Mouse (Mus musculus) hindbrain, embryonic 15.5 days (tissue): ENCODE results near the gene Rasgef1a. TPM values are rescaled to one million over a fixed set of nuclear protein-coding genes. Genes with fewer than 3 reads are reported as not detected.

Experiments used
- ATAC-seq: fragments of 200-750 bp; cut with Nextera tagmentation; 2 replicates; pipeline ENCODE4 v1.8.0; 2017; ENCODE audit warnings: low read depth, moderate number of reproducible peaks, moderate TSS enrichment; ENCODE audit not compliant: low FRiP score
- H3K27ac ChIP-seq: fragments of 300-500 bp; sonication (generic); replicated peaks from 2 replicates; pipeline ENCODE4 v1.5.1; 2015; ENCODE audit warnings: mild to moderate bottlenecking, inconsistent platforms
- H3K27me3 ChIP-seq: fragments of 300-500 bp; sonication (generic); 2 replicates; pipeline ENCODE4 v1.6.1; 2015; ENCODE audit warnings: control low read depth, inconsistent platforms
- H3K36me3 ChIP-seq: fragments of 300-500 bp; sonication (generic); 2 replicates; pipeline ENCODE4 v1.6.1; 2015; ENCODE audit warnings: control low read depth, inconsistent platforms
- H3K4me1 ChIP-seq: fragments of 300-500 bp; sonication (generic); replicated peaks from 2 replicates; pipeline ENCODE4 v1.6.1; 2015; ENCODE audit warnings: control low read depth, inconsistent platforms
- H3K4me2 ChIP-seq: fragments of 300-500 bp; sonication (generic); 2 replicates; pipeline ENCODE4 v1.6.1; 2015; ENCODE audit warnings: moderate library complexity, mild to moderate bottlenecking, inconsistent platforms
- H3K4me3 ChIP-seq: fragments of 300-500 bp; sonication (generic); 2 replicates; pipeline ENCODE4 v1.5.1; 2015; ENCODE audit warnings: mild to moderate bottlenecking, inconsistent platforms
- H3K9ac ChIP-seq: fragments of 300-500 bp; sonication (generic); 2 replicates; pipeline ENCODE4 v1.6.1; 2015; ENCODE audit warnings: inconsistent platforms
- H3K9me3 ChIP-seq: fragments of 300-500 bp; sonication (generic); 2 replicates; pipeline ENCODE4 v1.6.1; 2016; ENCODE audit warnings: control low read depth, inconsistent platforms
- WGBS: fragments of 180-500 bp; shearing (Covaris S2); methylation state at CpG from one replicate; pipeline ENCODE4 v1.1.7; 2015; 5-methylcytosine and 5-hydroxymethylcytosine counted together
- polyA plus RNA-seq: library from polyadenylated mRNA; unstranded; fragments of >200 nt; fragmentation: Nextera tagmentation; extraction: Ambion mirVana; gene quantifications from 2 replicates; pipeline ENCODE4 v1.2.1, GENCODE M21; 2015

Gene Rasgef1a
- polyA plus RNA-seq, 1 experiment from 2014 or later = 5.0 TPM

DNA sequence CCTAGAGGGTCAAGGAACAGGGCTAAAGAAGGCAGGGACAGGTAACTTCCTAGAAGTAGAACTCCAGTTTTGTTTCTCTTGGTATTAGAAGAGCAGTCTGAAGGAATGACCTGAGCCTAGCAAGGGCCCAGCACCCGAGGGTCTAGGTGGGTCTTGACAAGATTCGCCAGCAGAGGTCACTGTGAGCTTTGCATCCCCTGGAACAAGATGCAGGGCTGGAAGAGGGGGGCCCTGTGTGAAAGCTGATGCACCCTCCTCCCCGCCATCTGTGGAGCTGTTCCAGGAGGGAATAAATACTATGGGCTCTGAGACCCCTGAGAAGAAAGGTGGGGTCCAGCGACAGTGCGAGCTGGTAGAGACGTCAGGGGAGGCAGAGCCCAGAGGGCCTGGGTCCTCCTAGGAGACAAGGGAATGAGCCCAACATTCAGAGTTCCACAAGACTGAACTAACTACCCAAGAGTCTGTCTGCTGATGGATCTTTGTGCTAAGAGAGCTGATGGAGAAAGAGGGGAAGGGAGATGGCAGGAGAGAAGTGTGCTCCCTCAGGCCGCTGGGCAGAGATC is 53.8 kb downstream of the Rasgef1a start:
- 0 out of 2 replicates have a peak overlapping the region, but pooled peaks have one; percentile 42 for H3K9ac ChIP-seq
- H3K27ac ChIP-seq = no peak overlapping the region
- peaks cover 22% of the 10 kb centered on the region for H3K4me1 ChIP-seq
- WGBS = 13% methylated on average over 7 of the region's 7 CpGs
- no peaks in the 10 kb centered on the region for H3K36me3 ChIP-seq
- H3K9me3 ChIP-seq = no peaks in the 10 kb centered on the region
- no peak overlapping the region for H3K4me3 ChIP-seq
- peak; percentile 29; the same call in 1 of the 2 replicates for ATAC-seq
- H3K4me2 ChIP-seq = peak overlapping the region; percentile 93
- no peaks in the 10 kb centered on the region for H3K27me3 ChIP-seq

- 0% methylated on average over 12 of the region's 12 CpGs for WGBS
- H3K36me3 ChIP-seq = no peaks in the 10 kb centered on the region
- ATAC-seq = peak; percentile 37; the same call in 1 of the 2 replicates
- H3K4me3 ChIP-seq = peak overlapping the region; percentile 44
- peaks cover 29% of the 10 kb centered on the region for H3K4me1 ChIP-seq
- H3K27ac ChIP-seq = no peak overlapping the region
- peak overlapping the region; percentile 93 for H3K4me2 ChIP-seq
- H3K9ac ChIP-seq = peak overlapping the region; percentile 42
- no peaks in the 10 kb centered on the region for H3K27me3 ChIP-seq
- H3K9me3 ChIP-seq = no peaks in the 10 kb centered on the region
These were observed 54.6 kb downstream of the Rasgef1a start for GRCm38 (mm10) chr6:118065837-118066198.

DNA sequence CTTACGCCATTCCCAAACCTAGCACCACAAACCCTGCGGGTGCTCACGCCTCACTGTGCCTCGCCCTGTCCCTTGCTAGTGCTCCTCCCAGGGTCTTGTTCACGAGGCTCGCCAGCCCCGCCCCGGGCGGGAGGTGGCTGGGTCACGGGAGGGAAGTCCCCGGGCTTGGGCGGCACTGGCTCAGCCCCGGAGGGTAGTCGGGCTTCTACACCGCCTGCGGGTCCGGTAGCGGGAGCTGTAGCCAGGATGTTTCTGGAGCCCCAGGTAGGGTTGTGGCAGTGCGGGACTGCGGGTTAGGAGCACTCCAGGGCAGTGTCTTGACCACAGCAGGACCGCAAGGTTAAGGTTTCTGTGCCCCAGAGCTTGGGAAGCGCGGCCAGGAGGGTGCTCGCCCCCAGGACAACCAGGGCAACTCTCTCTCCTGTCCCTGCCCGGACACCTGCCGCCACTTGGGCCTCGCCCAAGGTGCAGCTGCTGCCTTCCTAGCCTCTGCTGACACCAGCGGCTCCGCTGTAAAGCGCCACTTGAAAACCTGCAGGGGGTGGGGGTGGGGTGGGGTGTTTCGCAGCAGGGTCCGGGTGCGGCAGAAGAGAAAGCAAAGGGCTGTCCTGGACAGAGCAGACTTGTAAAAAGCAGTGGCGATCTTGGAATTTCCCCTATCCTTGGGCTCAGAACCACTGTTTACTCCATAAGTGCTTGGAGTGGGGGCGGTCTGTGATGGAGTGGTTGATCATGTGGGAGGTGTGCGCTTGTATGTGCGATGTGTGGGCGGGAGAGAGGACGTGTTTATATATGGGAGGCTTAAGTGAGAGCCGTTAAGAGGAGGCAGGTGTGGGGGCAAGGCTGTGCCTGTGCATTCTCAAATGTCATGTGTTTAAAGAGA is 55.2 kb downstream of the Rasgef1a start:
- peak overlapping the region; percentile 42 for H3K9ac ChIP-seq
- WGBS = 3% methylated on average over 40 of the region's 40 CpGs
- no peaks in the 10 kb centered on the region for H3K9me3 ChIP-seq
- ATAC-seq = peak; percentile 54; the same call in 1 of the 2 replicates
- no peaks in the 10 kb centered on the region for H3K36me3 ChIP-seq
- H3K4me1 ChIP-seq = peaks cover 32% of the 10 kb centered on the region
- no peaks in the 10 kb centered on the region for H3K27me3 ChIP-seq
- no peak overlapping the region for H3K27ac ChIP-seq
- peak overlapping the region; percentile 44 for H3K4me3 ChIP-seq
- peak overlapping the region; percentile 93 for H3K4me2 ChIP-seq

DNA sequence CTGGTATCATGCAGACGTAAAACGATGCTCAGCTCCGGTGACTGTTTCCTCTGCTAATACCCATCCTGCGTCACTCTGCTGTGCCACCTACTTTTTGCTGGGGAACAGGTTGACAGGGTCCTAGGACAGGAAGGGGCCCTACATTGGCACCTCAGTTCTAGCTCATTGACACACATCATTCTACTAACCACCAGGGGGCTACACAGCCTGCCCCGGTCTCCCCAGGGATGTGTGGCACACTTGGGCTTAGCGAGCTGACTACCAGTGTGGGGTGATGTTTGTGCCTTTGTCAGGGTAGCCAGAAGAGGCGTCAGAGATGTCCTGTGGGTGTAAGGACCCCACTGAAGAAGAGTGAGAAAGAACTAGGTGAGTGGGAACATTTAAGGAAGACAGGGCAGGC is 56.5 kb downstream of the Rasgef1a start:
- H3K9ac ChIP-seq = no peak overlapping the region
- H3K4me1 ChIP-seq = peaks cover 32% of the 10 kb centered on the region
- no peak overlapping the region for H3K27ac ChIP-seq
- H3K27me3 ChIP-seq = no peaks in the 10 kb centered on the region
- WGBS = 80% methylated on average over 7 of the region's 7 CpGs
- H3K36me3 ChIP-seq = no peaks in the 10 kb centered on the region
- no peak overlapping the region for H3K4me2 ChIP-seq
- H3K4me3 ChIP-seq = no peak overlapping the region
- no peaks in the 10 kb centered on the region for H3K9me3 ChIP-seq
- no peak for ATAC-seq

GRCm38 (mm10) chr6:118070321-118071012 is 59.2 kb downstream of the Rasgef1a start:
- no peak for ATAC-seq
- Histone ChIP-seq H3K4me2 (no peak overlapping the region), H3K4me3 (no peak overlapping the region), H3K36me3 (no peaks in the 10 kb centered on the region), H3K4me1 (peaks cover 36% of the 10 kb centered on the region), H3K9ac (no peak overlapping the region), H3K27ac (no peak overlapping the region), H3K27me3 (no peaks in the 10 kb centered on the region), H3K9me3 (no peaks in the 10 kb centered on the region)
- 70% methylated on average over 5 of the region's 5 CpGs for WGBS

- Histone ChIP-seq H3K36me3 (no peaks in the 10 kb centered on the region), H3K9me3 (no peaks in the 10 kb centered on the region), H3K4me3 (no peak overlapping the region), H3K4me2 (no peak overlapping the region), H3K27ac (no peak overlapping the region), H3K4me1 (peaks cover 33% of the 10 kb centered on the region), H3K9ac (no peak overlapping the region), H3K27me3 (no peaks in the 10 kb centered on the region)
- WGBS = 90% methylated on average over 4 of the region's 4 CpGs
- ATAC-seq = no peak
These were observed 59.7 kb downstream of the Rasgef1a start for GRCm38 (mm10) chr6:118071013-118071350.

DNA sequence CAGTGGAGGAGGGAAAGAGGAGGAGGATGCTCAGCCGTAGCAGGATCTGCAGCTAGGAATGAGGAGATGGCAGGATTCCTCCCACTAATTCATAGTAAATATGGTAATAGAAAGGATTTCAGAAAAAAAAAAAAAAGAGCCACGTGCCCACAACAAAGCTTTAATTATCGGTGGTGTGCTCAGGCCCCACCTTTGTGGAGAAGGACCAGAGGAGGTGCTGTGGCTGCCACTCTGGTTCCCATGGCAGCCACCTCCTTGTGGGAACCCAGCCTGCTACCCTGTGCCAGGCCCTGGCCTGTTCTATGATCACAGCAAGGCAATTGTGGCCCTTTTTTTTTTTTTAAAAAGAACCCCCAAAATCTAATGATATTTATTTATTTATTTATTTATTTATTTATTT is 60.2 kb downstream of the Rasgef1a start:
- no peak overlapping the region for H3K4me3 ChIP-seq
- peaks cover 33% of the 10 kb centered on the region for H3K4me1 ChIP-seq
- H3K9me3 ChIP-seq = no peaks in the 10 kb centered on the region
- 46% methylated on average over 3 of the region's 3 CpGs for WGBS
- no peaks in the 10 kb centered on the region for H3K27me3 ChIP-seq
- H3K4me2 ChIP-seq = no peak overlapping the region
- H3K9ac ChIP-seq = no peak overlapping the region
- H3K27ac ChIP-seq = no peak overlapping the region
- no peaks in the 10 kb centered on the region for H3K36me3 ChIP-seq
- ATAC-seq = no peak

- no peaks in the 10 kb centered on the region for H3K9me3 ChIP-seq
- ATAC-seq = no peak
These were observed 60.9 kb downstream of the Rasgef1a start for GRCm38 (mm10) chr6:118072176-118072575.

GRCm38 (mm10) chr6:118074151-118074550 is 62.9 kb downstream of the Rasgef1a start:
- Histone ChIP-seq H3K9ac (no peak overlapping the region), H3K27ac (peak overlapping the region; percentile 43), H3K4me2 (no peak overlapping the region), H3K4me1 (peaks cover 33% of the 10 kb centered on the region), H3K36me3 (no peaks in the 10 kb centered on the region), H3K9me3 (no peaks in the 10 kb centered on the region), H3K27me3 (no peaks in the 10 kb centered on the region), H3K4me3 (no peak overlapping the region)
- ATAC-seq = peak; percentile 7; the same call in 1 of the 2 replicates
- WGBS = 50% methylated on average over 3 of the region's 3 CpGs

More at GRCm38 (mm10) chr6:118072176-118072575, 60.9 kb downstream of the Rasgef1a start:
- H3K27me3 ChIP-seq = no peaks in the 10 kb centered on the region
- H3K27ac ChIP-seq = no peak overlapping the region
- H3K9ac ChIP-seq = no peak overlapping the region
- H3K4me1 ChIP-seq = peaks cover 33% of the 10 kb centered on the region
- 74% methylated on average over 1 of the region's 1 CpGs for WGBS
- H3K36me3 ChIP-seq = no peaks in the 10 kb centered on the region
- H3K4me2 ChIP-seq = no peak overlapping the region
- H3K4me3 ChIP-seq = no peak overlapping the region

- Histone ChIP-seq H3K9ac (no peak overlapping the region), H3K36me3 (no peaks in the 10 kb centered on the region), H3K4me3 (no peak overlapping the region), H3K9me3 (no peaks in the 10 kb centered on the region), H3K27ac (0 out of 2 replicates have a peak overlapping the region, but pooled peaks have one; percentile 2), H3K27me3 (no peaks in the 10 kb centered on the region), H3K4me1 (peaks cover 28% of the 10 kb centered on the region), H3K4me2 (no peak overlapping the region)
- 56% methylated on average over 3 of the region's 3 CpGs for WGBS
- ATAC-seq = no peak
These were observed 65.0 kb downstream of the Rasgef1a start for GRCm38 (mm10) chr6:118076256-118076655.

DNA sequence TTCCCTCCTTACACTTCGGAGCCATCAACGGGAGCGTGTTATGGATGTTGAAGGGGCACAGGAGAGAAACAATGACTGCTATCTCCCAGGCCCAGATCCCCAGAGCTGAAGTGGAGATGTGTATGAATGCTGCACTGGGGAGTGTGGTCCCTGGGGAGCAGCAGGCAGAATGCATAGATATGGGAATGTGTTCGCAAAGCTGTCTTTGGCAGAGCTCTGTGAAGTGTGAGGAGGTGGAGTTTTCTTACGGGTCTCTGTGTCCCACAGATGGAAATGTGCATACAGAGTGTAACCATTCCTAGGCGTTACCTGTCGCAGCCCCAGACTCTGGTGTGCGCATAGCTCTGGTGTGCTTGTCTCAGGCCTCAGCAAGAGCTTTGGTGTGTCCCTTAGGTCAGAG is 65.5 kb downstream of the Rasgef1a start:
- no peaks in the 10 kb centered on the region for H3K9me3 ChIP-seq
- H3K4me3 ChIP-seq = no peak overlapping the region
- no peak overlapping the region for H3K9ac ChIP-seq
- H3K4me1 ChIP-seq = peaks cover 28% of the 10 kb centered on the region
- 0 out of 2 replicates have a peak overlapping the region, but pooled peaks have one; percentile 2 for H3K27ac ChIP-seq
- H3K27me3 ChIP-seq = no peaks in the 10 kb centered on the region
- H3K36me3 ChIP-seq = no peaks in the 10 kb centered on the region
- H3K4me2 ChIP-seq = no peak overlapping the region
- no peak for ATAC-seq
- 80% methylated on average over 8 of the region's 8 CpGs for WGBS

DNA sequence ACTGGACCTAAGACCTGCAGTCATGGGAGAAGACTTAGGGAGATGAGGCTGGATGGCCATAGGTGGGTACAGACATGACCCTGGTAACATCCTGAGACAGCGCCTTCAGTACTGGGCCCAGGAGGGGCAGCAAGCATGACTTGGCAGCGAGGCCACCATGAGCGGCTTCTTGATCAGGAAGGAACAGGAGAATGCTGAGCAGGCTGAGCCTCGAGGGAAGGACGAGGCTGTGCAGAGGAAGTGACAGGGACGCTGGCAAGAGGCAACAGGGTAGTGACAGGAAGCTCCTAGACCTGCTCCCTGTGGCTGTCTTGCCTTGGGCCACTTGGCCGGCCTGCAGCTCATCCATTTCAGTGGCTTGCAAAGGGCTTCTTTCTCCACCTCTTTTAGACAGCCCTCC is 66.2 kb downstream of the Rasgef1a start:
- H3K9ac ChIP-seq = no peak overlapping the region
- ATAC-seq = no peak
- no peak overlapping the region for H3K4me2 ChIP-seq
- no peaks in the 10 kb centered on the region for H3K9me3 ChIP-seq
- H3K27ac ChIP-seq = no peak overlapping the region
- H3K4me1 ChIP-seq = peaks cover 28% of the 10 kb centered on the region
- no peaks in the 10 kb centered on the region for H3K36me3 ChIP-seq
- no peaks in the 10 kb centered on the region for H3K27me3 ChIP-seq
- no peak overlapping the region for H3K4me3 ChIP-seq
- 84% methylated on average over 7 of the region's 7 CpGs for WGBS
